ENCODE assay signal across 8 mouse cellular contexts in the genomic region with DNA sequence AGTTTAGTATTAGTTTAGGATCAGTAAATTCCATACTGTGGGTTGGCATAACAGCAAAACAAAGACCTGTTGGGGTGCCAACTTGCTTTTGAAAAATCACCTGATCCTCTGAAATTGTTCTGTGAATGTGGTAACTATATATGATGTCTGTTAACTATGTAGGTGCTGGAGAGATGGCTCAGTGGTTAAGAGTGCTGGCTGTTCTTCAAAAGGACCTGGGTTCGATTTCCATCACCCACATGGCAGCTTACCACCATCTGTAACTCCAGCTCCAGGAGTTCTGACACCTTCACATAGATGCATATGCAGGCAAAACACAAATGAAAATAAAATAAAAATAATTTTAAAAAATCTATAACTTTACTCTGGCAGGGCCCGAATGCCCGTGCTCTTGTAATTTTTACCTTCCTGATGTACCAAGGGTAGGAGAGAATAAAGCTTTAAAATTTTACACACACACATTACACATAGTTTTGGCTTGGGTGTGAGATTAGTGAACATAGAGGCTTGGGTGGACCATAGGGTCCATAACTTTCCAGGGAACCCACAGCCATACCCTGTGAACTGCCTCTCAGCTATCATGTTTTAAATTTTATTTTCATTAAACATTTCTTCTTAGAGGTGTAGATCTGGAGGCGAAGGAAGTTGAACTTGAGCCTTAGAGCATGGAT. TPM values are rescaled to one million over a fixed set of nuclear protein-coding genes. Genes with fewer than 3 reads are reported as not detected.
A peak's percentile ranks its signal among the peaks of the same experiment; 100 is the strongest.
DNase-seq lines count a peak whose midpoint lies in the region; ATAC-seq and TF ChIP-seq lines count a peak whose summit lies in the region.
"Had no signal": no experiment of that assay in that cellular context is flagged by ENCODE, and none has a peak within 500 bp of the region (broad histone marks: within the 10 kb centered on the region; RNA-seq: fewer than 3 reads in every experiment).

No protein-coding gene starts in this region.

- H3K4me1 ChIP-seq in kidney, embryonic 15.5 days, result peaks cover 23% of the 10 kb centered on the region
- peaks cover 3 to 10% of the 10 kb centered on the region in 2 experiments; a peak in 1 of 4 replicates for H3K4me1 ChIP-seq in MEL (ENCODE audit: control insufficient read depth in 1 of 2, insufficient read depth in 2 of 2, low read length in 2 of 2)
- peaks cover 27% of the 10 kb centered on the region for H3K4me1 ChIP-seq in hindbrain, embryonic 13.5 days (replicated peaks)
- H3K4me1 ChIP-seq in midbrain, embryonic 13.5 days (replicated peaks), result peaks cover 21% of the 10 kb centered on the region

- no peak for ATAC-seq in kidney, embryonic 15.5 days (replicated peaks; ENCODE audit: low FRiP score)
- no peak for ATAC-seq in hindbrain, embryonic 13.5 days (ENCODE audit: low FRiP score)
- no peak for ATAC-seq in midbrain, embryonic 13.5 days
- no peak for ATAC-seq in monocyte, adult 5-6 weeks (replicated peaks; ENCODE audit: insufficient number of reproducible peaks, low FRiP score, low TSS enrichment, poor library complexity, severe bottlenecking)

- WGBS in kidney, embryonic 15.5 days, result 89% methylated on average over 4 of the region's 4 CpGs
- WGBS in hindbrain, embryonic 13.5 days, result 96% methylated on average over 4 of the region's 4 CpGs
- 95% methylated on average over 4 of the region's 4 CpGs for WGBS in midbrain, embryonic 13.5 days

- H3K36me3 ChIP-seq in kidney, embryonic 15.5 days, result no peaks in the 10 kb centered on the region
- peaks cover 3 to 21% of the 10 kb centered on the region in 2 experiments; a peak in 3 of 4 replicates for H3K36me3 ChIP-seq in MEL (ENCODE audit: control insufficient read depth in 1 of 2, insufficient read depth in 2 of 2, low read length in 2 of 2)
- H3K36me3 ChIP-seq in hindbrain, embryonic 13.5 days, result no peaks in the 10 kb centered on the region
- no peaks in the 10 kb centered on the region for H3K36me3 ChIP-seq in midbrain, embryonic 13.5 days

- TF ChIP-seq POLR2A in MEL (IDR thresholded peaks at IDR 0.05; ENCODE audit: control insufficient read depth in 1 of 2, insufficient read depth in 1 of 2, low read depth in 1 of 2, low read length in 2 of 2, poor library complexity in 1 of 2), result no peak

- peaks cover 36% of the 10 kb centered on the region for H3K79me2 ChIP-seq in MEL (ENCODE audit: control insufficient read depth, insufficient read depth, low read length, poor library complexity)

- H3K27ac ChIP-seq in kidney, embryonic 15.5 days, result peak overlapping the region; percentile 99; the same call in 1 of the 2 replicates
- peak overlapping the region; percentile 88 for H3K27ac ChIP-seq in MEL (ENCODE audit: control insufficient read depth, low read depth, low read length)
- peak overlapping the region; percentile 97; the same call in 1 of the 2 replicates for H3K27ac ChIP-seq in hindbrain, embryonic 13.5 days
- H3K27ac ChIP-seq in midbrain, embryonic 13.5 days, result peak overlapping the region; percentile 93; the same call in 1 of the 2 replicates

- no peaks in the 10 kb centered on the region for H3K9me3 ChIP-seq in kidney, embryonic 15.5 days (replicated peaks)
- H3K9me3 ChIP-seq in MEL (replicated peaks; ENCODE audit: insufficient read depth, low read length), result no peaks in the 10 kb centered on the region
- H3K9me3 ChIP-seq in hindbrain, embryonic 13.5 days, result no peaks in the 10 kb centered on the region
- H3K9me3 ChIP-seq in midbrain, embryonic 13.5 days, result no peaks in the 10 kb centered on the region

- peak overlapping the region; percentile 71 for H3K4me2 ChIP-seq in kidney, embryonic 15.5 days
- peak overlapping the region; percentile 82 for H3K4me2 ChIP-seq in hindbrain, embryonic 13.5 days
- H3K4me2 ChIP-seq in midbrain, embryonic 13.5 days (replicated peaks), result 0 out of 2 replicates have a peak overlapping the region, but pooled peaks have one; percentile 70

- H3K9ac ChIP-seq in kidney, embryonic 15.5 days, result no peak overlapping the region
- H3K9ac ChIP-seq in MEL (ENCODE audit: control insufficient read depth, low read depth, low read length, poor library complexity, severe bottlenecking), result peak overlapping the region; percentile 96
- H3K9ac ChIP-seq in hindbrain, embryonic 13.5 days, result no peak overlapping the region
- no peak overlapping the region for H3K9ac ChIP-seq in midbrain, embryonic 13.5 days (replicated peaks)

- DNase-seq in kidney, postnatal 36 days, result no peak
- no peak for DNase-seq in MEL (ENCODE audit: low read depth, low spot score)
- DNase-seq in cerebellum, postnatal 14 days, result no peak
- DNase-seq: right cerebral cortex, adult 18-20 months had no signal

- no peak for TF ChIP-seq CTCF in MEL (IDR thresholded peaks at IDR 0.05 in 2 of 3, conservative IDR thresholded peaks at IDR 0.05 in 1 of 3; ENCODE audit: control insufficient read depth in 1 of 3, insufficient read depth in 1 of 3, low read depth in 2 of 3, low read length in 3 of 3, poor library complexity in 1 of 3, severe bottlenecking in 1 of 3)

- no peaks in the 10 kb centered on the region for H3K27me3 ChIP-seq in kidney, embryonic 15.5 days
- no peaks in the 10 kb centered on the region for H3K27me3 ChIP-seq in MEL (ENCODE audit: control insufficient read depth in 1 of 2, insufficient read depth in 2 of 2, low read length in 2 of 2)
- no peaks in the 10 kb centered on the region for H3K27me3 ChIP-seq in hindbrain, embryonic 13.5 days
- H3K27me3 ChIP-seq in midbrain, embryonic 13.5 days, result 0 out of 2 replicates have a peak, but pooled peaks cover 3% of the 10 kb centered on the region

- no peak for TF ChIP-seq RAD21 in MEL (IDR thresholded peaks at IDR 0.05; ENCODE audit: low read depth, low read length)

- H3K4me3 ChIP-seq in kidney, embryonic 15.5 days (replicated peaks), result no peak overlapping the region
- peak overlapping the region; percentile 46 to 48; a peak in 3 of 4 replicates for H3K4me3 ChIP-seq in MEL (ENCODE audit: control insufficient read depth in 1 of 2, insufficient read depth in 1 of 2, low read depth in 2 of 2, low read length in 2 of 2)
- H3K4me3 ChIP-seq in hindbrain, embryonic 13.5 days, result no peak overlapping the region
- H3K4me3 ChIP-seq in midbrain, embryonic 13.5 days (replicated peaks), result peak overlapping the region; percentile 95; the same call in 1 of the 2 replicates

- TF ChIP-seq EP300 in MEL (IDR thresholded peaks at IDR 0.05; ENCODE audit: low read depth in 1 of 2, low read length in 2 of 2), result no peak

TF ChIP-seq in MEL, 35 proteins besides CTCF, POLR2A, EP300 and RAD21:
- no peak for TF ChIP-seq JUND (IDR thresholded peaks at IDR 0.05; ENCODE audit: low read depth, low read length)
- TF ChIP-seq CHD1 (IDR thresholded peaks at IDR 0.05; ENCODE audit: low read depth, low read length), result 0 out of 2 replicates have a peak, but pooled peaks have one; percentile 2

RNA-seq across cellular contexts. Expression of gene Ccm2, which starts 1.4 kb away (rescaled TPM):
- polyA plus RNA-seq in kidney, embryonic 15.5 days (2015; fragmentation: Nextera tagmentation; extraction: Ambion mirVana), result 79.0 and 89.6 TPM in 2 replicates
- total RNA-seq in MEL (2012; rRNA removed), result 65.2 and 66.4 TPM in 2 replicates
- polyA plus RNA-seq in MEL (2012; ENCODE audit: insufficient read depth in 1 of 2, insufficient read length in 2 of 2, low read depth in 1 of 2, low replicate concordance in 2 of 2, missing spikeins in 1 of 2), result 10 to 100 TPM in 1 of 2 experiments, not detected in 1; 49.2 TPM
- polyA plus RNA-seq in hindbrain, embryonic 13.5 days (2015; fragmentation: Nextera tagmentation; extraction: Ambion mirVana), result 94.1 and 99.0 TPM in 2 replicates
- 82.4 and 87.8 TPM in 2 replicates for polyA plus RNA-seq in midbrain, embryonic 13.5 days (2015; fragmentation: Nextera tagmentation; extraction: Ambion mirVana)
- 148 to 199 TPM (median 172 TPM) in 3 replicates for total RNA-seq in monocyte, adult 5-6 weeks (2017)

RNA-seq across cellular contexts. Expression of gene Myo1g, which starts 24.6 kb away (rescaled TPM):
- polyA plus RNA-seq in kidney, embryonic 15.5 days (2015; fragmentation: Nextera tagmentation; extraction: Ambion mirVana), result 1.0 and 1.4 TPM in 2 replicates
- total RNA-seq in MEL (2012; rRNA removed), result 19.4 and 22.8 TPM in 2 replicates
- polyA plus RNA-seq in MEL (2012; ENCODE audit: insufficient read depth in 1 of 2, insufficient read length in 2 of 2, low read depth in 1 of 2, low replicate concordance in 2 of 2, missing spikeins in 1 of 2), result 10 to 100 TPM in 1 of 2 experiments, not detected in 1; 33.3 TPM
- 0.42 and 0.48 TPM in 2 replicates for polyA plus RNA-seq in hindbrain, embryonic 13.5 days (2015; fragmentation: Nextera tagmentation; extraction: Ambion mirVana)
- 0.27 and 0.32 TPM in 2 replicates for polyA plus RNA-seq in midbrain, embryonic 13.5 days (2015; fragmentation: Nextera tagmentation; extraction: Ambion mirVana)
- 572 to 636 TPM (median 611 TPM) in 3 replicates for total RNA-seq in monocyte, adult 5-6 weeks (2017)

Comparison
In these comparisons a context has a peak if more than half of its experiments do, and no peak if none do; other contexts are left out.
1. H3K4me3 ChIP-seq: peak in MEL (2 of 2) and midbrain, embryonic 13.5 days (single experiment); none in kidney, embryonic 15.5 days (single experiment) and hindbrain, embryonic 13.5 days (single experiment).
2. Peak in every context shown above with its lines, with median percentiles within 50 percentile points of each other: H3K27ac ChIP-seq and H3K4me2 ChIP-seq.